Mouse (Mus musculus) midbrain, embryonic 14.5 days (tissue): ENCODE measurements around the gene Lpar2. TPM values are rescaled to one million over a fixed set of nuclear protein-coding genes. Genes with fewer than 3 reads are reported as not detected.

Source experiments
- ATAC-seq: fragments of 200-750 bp; cut with Nextera tagmentation; 2 replicates; pipeline ENCODE4 v1.8.0; 2017; ENCODE audit warnings: moderate number of reproducible peaks, moderate library complexity; ENCODE audit not compliant: low FRiP score, low TSS enrichment
- DNase-seq: peaks from one replicate; pipeline ENCODE4 v3.0.0-alpha.2; 2015
- H3K27ac ChIP-seq: fragments of 300-500 bp; sonication (generic); replicated peaks from 2 replicates; pipeline ENCODE4 v1.5.1; 2014; ENCODE audit warnings: mild to moderate bottlenecking, low read depth, low read length, moderate library complexity
- H3K27me3 ChIP-seq: fragments of 300-500 bp; sonication (generic); 2 replicates; pipeline ENCODE4 v1.6.1; 2014; ENCODE audit warnings: low read length, control low read depth, mixed read lengths; ENCODE audit not compliant: control insufficient read depth, insufficient read depth
- H3K36me3 ChIP-seq: fragments of 300-500 bp; sonication (generic); 2 replicates; pipeline ENCODE4 v1.6.1; 2014; ENCODE audit warnings: low read length, control low read depth; ENCODE audit not compliant: control insufficient read depth, insufficient read depth
- H3K4me1 ChIP-seq: fragments of 300-500 bp; sonication (generic); 2 replicates; pipeline ENCODE4 v1.6.1; 2014; ENCODE audit warnings: mild to moderate bottlenecking, antibody characterized with exemption, low read length, control low read depth; ENCODE audit not compliant: control insufficient read depth, insufficient read depth
- H3K4me2 ChIP-seq: fragments of 300-500 bp; sonication (generic); 2 replicates; pipeline ENCODE4 v1.6.1; 2014; ENCODE audit warnings: mild to moderate bottlenecking, low read length, moderate library complexity
- H3K4me3 ChIP-seq: fragments of 300-500 bp; sonication (generic); replicated peaks from 2 replicates; pipeline ENCODE4 v1.5.1; 2014; ENCODE audit warnings: low read depth, low read length
- H3K9ac ChIP-seq: fragments of 300-500 bp; sonication (generic); replicated peaks from 2 replicates; pipeline ENCODE4 v1.6.1; 2014; ENCODE audit warnings: mild to moderate bottlenecking, low read length, moderate library complexity
- H3K9me3 ChIP-seq: fragments of 300-500 bp; sonication (generic); 2 replicates; pipeline ENCODE4 v1.6.1; 2016; ENCODE audit warnings: low read length, control low read depth, mixed read lengths; ENCODE audit not compliant: control insufficient read depth
- WGBS: fragments of 180-500 bp; shearing (Covaris S2); extraction: QIAGEN DNeasy Blood & Tissue Kit; methylation state at CpG from one replicate; pipeline ENCODE4 v1.1.7; 2014; 5-methylcytosine and 5-hydroxymethylcytosine counted together
- polyA plus RNA-seq: library from polyadenylated mRNA; unstranded; fragments of >200 nt; fragmentation: Nextera tagmentation; extraction: Ambion mirVana; gene quantifications from 2 replicates; pipeline ENCODE4 v1.2.1, GENCODE M21; 2014

The Lpar2 gene
- polyA plus RNA-seq, 1 experiment from 2014 or later: 1.2 TPM

GRCm38 (mm10) chr8:69791415-69792068, 30.7 kb upstream of the Lpar2 start:
- no peaks in the 10 kb centered on the region for H3K27me3 ChIP-seq
- H3K36me3 ChIP-seq: peaks cover 33% of the 10 kb centered on the region
- peak overlapping the region; percentile 92 for H3K9ac ChIP-seq
- H3K4me2 ChIP-seq: peak overlapping the region; percentile 59
- WGBS: 1% methylated on average over 46 of the region's 48 CpGs
- peak; percentile 74 for ATAC-seq
- H3K27ac ChIP-seq: peak overlapping the region; percentile 75
- H3K4me1 ChIP-seq: peaks cover 13% of the 10 kb centered on the region
- H3K4me3 ChIP-seq: peak overlapping the region; percentile 100
- no peaks in the 10 kb centered on the region for H3K9me3 ChIP-seq
- peak; percentile 58 for DNase-seq

- H3K9me3 ChIP-seq: no peaks in the 10 kb centered on the region
- no peak overlapping the region for H3K4me3 ChIP-seq
- peaks cover 13% of the 10 kb centered on the region for H3K4me1 ChIP-seq
- no peaks in the 10 kb centered on the region for H3K27me3 ChIP-seq
- no peak overlapping the region for H3K27ac ChIP-seq
- DNase-seq: no peak
- H3K36me3 ChIP-seq: peaks cover 55% of the 10 kb centered on the region
- 94% methylated on average over 4 of the region's 4 CpGs for WGBS
- no peak overlapping the region for H3K4me2 ChIP-seq
- no peak overlapping the region for H3K9ac ChIP-seq
- ATAC-seq: no peak
Measured at GRCm38 (mm10) chr8:69793666-69794065, 28.6 kb upstream of the Lpar2 start.

- H3K9ac ChIP-seq: no peak overlapping the region
- no peak overlapping the region for H3K4me2 ChIP-seq
- H3K9me3 ChIP-seq: no peaks in the 10 kb centered on the region
- ATAC-seq (no peak), DNase-seq (no peak)
- no peak overlapping the region for H3K4me3 ChIP-seq
- H3K27me3 ChIP-seq: no peaks in the 10 kb centered on the region
- peaks cover 13% of the 10 kb centered on the region for H3K4me1 ChIP-seq
- peaks cover 59% of the 10 kb centered on the region for H3K36me3 ChIP-seq
- H3K27ac ChIP-seq: no peak overlapping the region
- 96% methylated on average over 3 of the region's 3 CpGs for WGBS
Measured at GRCm38 (mm10) chr8:69794096-69794495, 28.1 kb upstream of the Lpar2 start.

- 95% methylated on average over 6 of the region's 6 CpGs for WGBS
- no peak overlapping the region for H3K27ac ChIP-seq
- H3K9ac ChIP-seq: no peak overlapping the region
- H3K4me2 ChIP-seq: no peak overlapping the region
- H3K27me3 ChIP-seq: no peaks in the 10 kb centered on the region
- H3K4me3 ChIP-seq: no peak overlapping the region
- DNase-seq: no peak
- peaks cover 13% of the 10 kb centered on the region for H3K4me1 ChIP-seq
- peaks cover 67% of the 10 kb centered on the region for H3K36me3 ChIP-seq
- no peaks in the 10 kb centered on the region for H3K9me3 ChIP-seq
- no peak for ATAC-seq
Measured at GRCm38 (mm10) chr8:69794901-69795300, 27.3 kb upstream of the Lpar2 start.

GRCm38 (mm10) chr8:69796721-69797345, 25.4 kb upstream of the Lpar2 start:
- Histone ChIP-seq H3K4me3 (no peak overlapping the region), H3K36me3 (peaks cover 86% of the 10 kb centered on the region), H3K4me2 (no peak overlapping the region), H3K27me3 (no peaks in the 10 kb centered on the region), H3K4me1 (peaks cover 12% of the 10 kb centered on the region), H3K27ac (no peak overlapping the region), H3K9me3 (no peaks in the 10 kb centered on the region), H3K9ac (no peak overlapping the region)
- DNase-seq (no peak), ATAC-seq (no peak)
- 95% methylated on average over 16 of the region's 16 CpGs for WGBS

GRCm38 (mm10) chr8:69797661-69798060, 24.6 kb upstream of the Lpar2 start:
- Histone ChIP-seq H3K27me3 (no peaks in the 10 kb centered on the region), H3K9ac (no peak overlapping the region), H3K36me3 (peaks cover 94% of the 10 kb centered on the region), H3K4me1 (peaks cover 3% of the 10 kb centered on the region; the same call in 1 of the 2 replicates), H3K4me2 (no peak overlapping the region), H3K27ac (no peak overlapping the region), H3K9me3 (no peaks in the 10 kb centered on the region), H3K4me3 (no peak overlapping the region)
- ATAC-seq (no peak), DNase-seq (no peak)
- WGBS: 93% methylated on average over 10 of the region's 10 CpGs

GRCm38 (mm10) chr8:69799261-69799660, 23.0 kb upstream of the Lpar2 start:
- DNase-seq (no peak), ATAC-seq (no peak)
- no peaks in the 10 kb centered on the region for H3K9me3 ChIP-seq
- no peak overlapping the region for H3K4me3 ChIP-seq
- no peak overlapping the region for H3K9ac ChIP-seq
- no peak overlapping the region for H3K27ac ChIP-seq
- H3K4me2 ChIP-seq: no peak overlapping the region
- no peaks in the 10 kb centered on the region for H3K27me3 ChIP-seq
- H3K4me1 ChIP-seq: no peaks in the 10 kb centered on the region
- WGBS: 96% methylated on average over 8 of the region's 8 CpGs
- H3K36me3 ChIP-seq: peaks cover 99% of the 10 kb centered on the region

- no peaks in the 10 kb centered on the region for H3K9me3 ChIP-seq
- H3K9ac ChIP-seq: no peak overlapping the region
- H3K4me2 ChIP-seq: no peak overlapping the region
- no peak for DNase-seq
- ATAC-seq: no peak
- H3K36me3 ChIP-seq: peaks cover 98% of the 10 kb centered on the region
- no peak overlapping the region for H3K27ac ChIP-seq
- no peak overlapping the region for H3K4me3 ChIP-seq
- H3K4me1 ChIP-seq: no peaks in the 10 kb centered on the region
- H3K27me3 ChIP-seq: no peaks in the 10 kb centered on the region
- WGBS: 93% methylated on average over 5 of the region's 5 CpGs
Measured at GRCm38 (mm10) chr8:69799946-69800345, 22.3 kb upstream of the Lpar2 start.

GRCm38 (mm10) chr8:69801796-69802195, 20.4 kb upstream of the Lpar2 start:
- WGBS: 95% methylated on average over 4 of the region's 4 CpGs
- no peak overlapping the region for H3K4me3 ChIP-seq
- no peak overlapping the region for H3K9ac ChIP-seq
- no peaks in the 10 kb centered on the region for H3K4me1 ChIP-seq
- no peak overlapping the region for H3K4me2 ChIP-seq
- no peaks in the 10 kb centered on the region for H3K27me3 ChIP-seq
- no peak for ATAC-seq
- peaks cover 98% of the 10 kb centered on the region for H3K36me3 ChIP-seq
- H3K27ac ChIP-seq: no peak overlapping the region
- no peak for DNase-seq
- H3K9me3 ChIP-seq: no peaks in the 10 kb centered on the region
